Comparison of ENCODE assay signal across 14 mouse cellular contexts in the genomic region with DNA sequence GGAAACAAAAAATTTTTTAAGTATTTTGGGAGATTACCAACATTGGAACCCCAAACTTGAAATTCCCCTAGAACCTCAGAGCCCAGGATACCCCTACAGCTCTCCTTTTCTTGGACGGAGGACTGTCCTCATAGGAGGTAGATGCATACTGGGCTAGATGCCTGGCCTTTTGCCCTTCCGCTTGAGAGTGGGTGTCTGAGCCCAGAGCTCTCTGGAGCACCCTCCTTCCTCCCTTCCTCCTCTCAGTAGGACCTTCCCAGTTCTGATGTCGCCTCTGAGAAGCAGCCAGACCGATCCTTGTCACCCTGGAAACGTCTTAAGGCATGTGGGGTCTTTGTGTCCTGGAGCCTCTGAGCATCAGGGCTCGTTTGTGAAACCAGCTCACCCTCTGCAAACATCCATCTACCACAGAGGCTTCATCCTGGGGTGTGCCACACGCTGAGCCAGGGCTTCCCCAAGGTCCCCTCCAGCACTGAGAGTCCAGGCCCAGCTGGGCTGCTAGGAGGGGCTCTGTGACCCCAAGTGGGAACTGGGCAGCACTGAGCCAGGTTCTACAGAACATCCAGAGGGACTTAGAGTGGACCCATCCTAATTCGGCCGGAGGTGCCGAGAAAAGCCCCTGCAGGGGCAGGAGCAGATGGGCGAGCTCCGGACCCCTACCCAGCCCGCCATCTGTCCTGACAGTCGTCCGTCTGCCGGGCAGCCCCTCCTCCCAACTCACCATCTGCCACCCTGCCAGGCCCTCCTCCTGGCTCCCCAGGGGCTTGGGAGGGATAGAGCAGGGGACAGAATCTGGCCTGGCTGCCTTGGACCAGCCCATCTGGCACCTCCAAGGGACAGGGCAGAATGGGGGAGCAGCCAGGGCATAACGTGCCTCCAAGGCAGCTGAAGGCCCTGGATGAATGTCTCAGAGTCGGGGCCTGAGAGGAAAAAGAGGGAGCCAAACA. TPM values are rescaled to one million over a fixed set of nuclear protein-coding genes. Genes with fewer than 3 reads are reported as not detected.
DNase-seq lines count a peak whose midpoint lies in the region; ATAC-seq and TF ChIP-seq lines count a peak whose summit lies in the region.
"Had no signal": no experiment of that assay in that cellular context is flagged by ENCODE, and none has a peak within 500 bp of the region (broad histone marks: within the 10 kb centered on the region; RNA-seq: fewer than 3 reads in every experiment).

No protein-coding gene starts in this region.

- no peak overlapping the region for H3K9ac ChIP-seq in embryonic facial prominence, embryonic 11.5 days (replicated peaks; ENCODE audit: low read length)
- H3K9ac ChIP-seq in hindbrain, postnatal 0 days (replicated peaks; ENCODE audit: low read length): no peak overlapping the region
- H3K9ac ChIP-seq in neural tube, embryonic 15.5 days (replicated peaks): no peak overlapping the region
- H3K9ac ChIP-seq: embryonic facial prominence, embryonic 15.5 days; lung, embryonic 15.5 days had no signal

- DNase-seq in adrenal gland, postnatal 25 days: peak; percentile 23
- DNase-seq in adrenal gland, postnatal 10 days: no peak
- DNase-seq in embryonic facial prominence, embryonic 11.5 days (ENCODE audit: low spot score): no peak
- DNase-seq in hindbrain, postnatal 0 days (ENCODE audit: low spot score): peak; percentile 80
- no peak for DNase-seq in lung, postnatal 14 days
- no peak for DNase-seq in spleen, postnatal 14 days (ENCODE audit: low spot score in 2 of 2)
- no peak for DNase-seq in Muller cell, postnatal 12 days (ENCODE audit: inconsistent ontology term)
- DNase-seq: adrenal gland, postnatal 14 days; heart, adult 18-20 months had no signal

- TF ChIP-seq CTCF in hindbrain, postnatal 0 days (IDR thresholded peaks at IDR 0.05; ENCODE audit: low read depth): no peak

- no peak overlapping the region for H3K4me3 ChIP-seq in embryonic facial prominence, embryonic 11.5 days (ENCODE audit: low read depth, low read length)
- H3K4me3 ChIP-seq in hindbrain, postnatal 0 days (ENCODE audit: low read length): no peak overlapping the region
- no peak overlapping the region for H3K4me3 ChIP-seq in neural tube, embryonic 15.5 days (replicated peaks)
- H3K4me3 ChIP-seq: embryonic facial prominence, embryonic 15.5 days; lung, embryonic 15.5 days had no signal

- no peaks in the 10 kb centered on the region; the same call in 1 of the 2 replicates for H3K4me1 ChIP-seq in embryonic facial prominence, embryonic 11.5 days (ENCODE audit: control insufficient read depth, insufficient read depth, low read length)
- H3K4me1 ChIP-seq in hindbrain, postnatal 0 days (ENCODE audit: insufficient read depth, low read length): 0 out of 2 replicates have a peak, but pooled peaks cover 6% of the 10 kb centered on the region
- peaks cover 23% of the 10 kb centered on the region for H3K4me1 ChIP-seq in neural tube, embryonic 15.5 days
- H3K4me1 ChIP-seq: lung, embryonic 15.5 days had no signal

- 0 out of 2 replicates have a peak, but pooled peaks have one; percentile 54 for ATAC-seq in embryonic facial prominence, embryonic 11.5 days (replicated peaks; ENCODE audit: insufficient number of reproducible peaks, low FRiP score, low TSS enrichment, low read depth)
- peak; percentile 70 for ATAC-seq in hindbrain, postnatal 0 days
- ATAC-seq in neural tube, embryonic 15.5 days (ENCODE audit: low FRiP score): peak; percentile 68
- ATAC-seq: intestine, postnatal 0 days had no signal

- H3K27me3 ChIP-seq in embryonic facial prominence, embryonic 11.5 days (ENCODE audit: control insufficient read depth, insufficient read depth, low read length): no peaks in the 10 kb centered on the region
- no peaks in the 10 kb centered on the region for H3K27me3 ChIP-seq in hindbrain, postnatal 0 days (ENCODE audit: insufficient read depth, low read length)
- H3K27me3 ChIP-seq in neural tube, embryonic 15.5 days (replicated peaks): no peaks in the 10 kb centered on the region

- H3K4me2 ChIP-seq in embryonic facial prominence, embryonic 11.5 days (ENCODE audit: low read depth, low read length): no peak overlapping the region
- no peak overlapping the region for H3K4me2 ChIP-seq in hindbrain, postnatal 0 days (ENCODE audit: low read depth, low read length)
- H3K4me2 ChIP-seq in neural tube, embryonic 15.5 days: no peak overlapping the region
- H3K4me2 ChIP-seq: embryonic facial prominence, embryonic 15.5 days; lung, embryonic 15.5 days had no signal

- H3K27ac ChIP-seq in embryonic facial prominence, embryonic 11.5 days (replicated peaks; ENCODE audit: low read depth, low read length): no peak overlapping the region
- peak overlapping the region; percentile 23; the same call in 1 of the 2 replicates for H3K27ac ChIP-seq in hindbrain, postnatal 0 days
- H3K27ac ChIP-seq in neural tube, embryonic 15.5 days (replicated peaks): peak overlapping the region; percentile 33
- H3K27ac ChIP-seq: embryonic facial prominence, embryonic 15.5 days; lung, embryonic 15.5 days had no signal

- 57% methylated on average over 18 of the region's 18 CpGs for WGBS in embryonic facial prominence, embryonic 11.5 days
- WGBS in hindbrain, postnatal 0 days: 28% methylated on average over 18 of the region's 18 CpGs
- 20% methylated on average over 18 of the region's 18 CpGs for WGBS in neural tube, embryonic 15.5 days

- no peaks in the 10 kb centered on the region for H3K9me3 ChIP-seq in embryonic facial prominence, embryonic 11.5 days (replicated peaks; ENCODE audit: control insufficient read depth, low read length)
- H3K9me3 ChIP-seq in hindbrain, postnatal 0 days (ENCODE audit: low read length): no peaks in the 10 kb centered on the region
- no peaks in the 10 kb centered on the region for H3K9me3 ChIP-seq in neural tube, embryonic 15.5 days (replicated peaks)
- H3K9me3 ChIP-seq: embryonic facial prominence, embryonic 15.5 days; lung, embryonic 15.5 days had no signal

- no peaks in the 10 kb centered on the region for H3K36me3 ChIP-seq in embryonic facial prominence, embryonic 11.5 days (replicated peaks; ENCODE audit: control insufficient read depth, insufficient read depth, low read depth, low read length)
- H3K36me3 ChIP-seq in hindbrain, postnatal 0 days (ENCODE audit: insufficient read depth, low read length): no peaks in the 10 kb centered on the region
- no peaks in the 10 kb centered on the region for H3K36me3 ChIP-seq in neural tube, embryonic 15.5 days
- H3K36me3 ChIP-seq: embryonic facial prominence, embryonic 15.5 days; lung, embryonic 15.5 days had no signal

RNA-seq across cellular contexts. Expression of gene Enpp7, which starts 15.3 kb away (rescaled TPM):
- total RNA-seq in adrenal gland, postnatal 25 days (2021): not detected in 2 replicates
- total RNA-seq in adrenal gland, postnatal 10 days (2021): not detected
- polyA plus RNA-seq in embryonic facial prominence, embryonic 11.5 days (2014; fragmentation: Nextera tagmentation; extraction: Ambion mirVana): not detected in 2 replicates
- total RNA-seq in hindbrain, postnatal 0 days (2014; rRNA removed): not detected in 2 replicates
- polyA plus RNA-seq in hindbrain, postnatal 0 days (2015; fragmentation: Nextera tagmentation; extraction: Ambion mirVana): not detected in 2 replicates
- polyA plus RNA-seq in neural tube, embryonic 15.5 days (2015; fragmentation: Nextera tagmentation; extraction: Ambion mirVana): not detected in 2 replicates
- total RNA-seq: adrenal gland, postnatal 14 days; heart, adult 18-20 months; MEL had no signal
- polyA plus RNA-seq: embryonic facial prominence, embryonic 15.5 days; lung, embryonic 15.5 days had no signal

RNA-seq across cellular contexts. Expression of gene Cbx2, which starts 50.1 kb away (rescaled TPM):
- total RNA-seq in adrenal gland, postnatal 25 days (2021): 8.9 and 9.8 TPM in 2 replicates
- total RNA-seq in adrenal gland, postnatal 10 days (2021): 1 to 10 TPM; 6.7 to 7.9 TPM
- 87.1 and 91.8 TPM in 2 replicates for polyA plus RNA-seq in embryonic facial prominence, embryonic 11.5 days (2014; fragmentation: Nextera tagmentation; extraction: Ambion mirVana)
- total RNA-seq in hindbrain, postnatal 0 days (2014; rRNA removed): 14.6 and 18.9 TPM in 2 replicates
- polyA plus RNA-seq in hindbrain, postnatal 0 days (2015; fragmentation: Nextera tagmentation; extraction: Ambion mirVana): 7.0 and 7.4 TPM in 2 replicates
- 8.3 and 13.3 TPM in 2 replicates for polyA plus RNA-seq in neural tube, embryonic 15.5 days (2015; fragmentation: Nextera tagmentation; extraction: Ambion mirVana)

Comparison
In these comparisons a context has a peak if more than half of its experiments do, and no peak if none do; other contexts are left out.
1. DNase-seq: peak in adrenal gland, postnatal 25 days (single experiment) and hindbrain, postnatal 0 days (single experiment); none in adrenal gland, postnatal 10 days (single experiment), embryonic facial prominence, embryonic 11.5 days (single experiment), lung, postnatal 14 days (single experiment), spleen, postnatal 14 days (0 of 2) and Muller cell, postnatal 12 days (single experiment).
2. Peak in every context shown above with its lines, with median percentiles within 50 percentile points of each other: ATAC-seq.